Mouse (Mus musculus): ENCODE data around the gene Adam33. TPM values are rescaled to one million over a fixed set of nuclear protein-coding genes. Genes with fewer than 3 reads are reported as not detected.

Adam33 gene
- polyA plus RNA-seq, 1 experiment from 2014 or later = 5.3 TPM

DNA sequence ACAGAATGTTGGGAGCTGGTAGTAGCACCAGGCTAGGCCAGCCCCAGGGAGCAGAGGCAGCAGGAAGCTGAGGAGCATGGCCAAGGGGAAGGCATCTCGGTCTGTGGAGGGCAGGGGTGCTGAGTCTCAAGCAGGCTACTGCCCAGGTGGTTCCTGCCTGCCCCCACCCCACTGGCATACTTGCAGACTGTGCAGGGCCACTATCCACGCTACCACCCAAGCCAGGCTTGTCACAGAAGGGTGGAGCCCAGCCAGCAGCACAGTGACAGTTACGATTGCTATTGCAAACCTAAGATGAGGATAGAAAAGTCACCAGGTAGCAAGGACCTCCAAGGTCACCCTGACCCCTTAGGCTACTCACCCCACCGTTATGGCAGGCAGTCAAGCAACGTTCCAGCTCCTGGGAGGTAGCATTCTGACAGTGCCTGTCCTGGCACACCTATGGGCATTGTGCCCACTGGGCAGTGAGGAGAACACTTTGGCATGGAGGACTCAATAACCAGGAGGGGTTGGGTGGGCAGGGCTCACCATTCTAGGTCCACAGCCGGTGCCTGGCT lies 10.7 kb downstream of the Adam33 start:
- H3K27me3 ChIP-seq (replicated peaks; ENCODE audit: control insufficient read depth, insufficient read depth, low read length) = peaks cover 42% of the 10 kb centered on the region
- H3K9me3 ChIP-seq (ENCODE audit: control insufficient read depth, low read length) = no peaks in the 10 kb centered on the region
- no peak overlapping the region for H3K9ac ChIP-seq (ENCODE audit: low read depth, low read length)
- 67% methylated on average over 6 of the region's 6 CpGs for WGBS
- no peak overlapping the region for H3K4me3 ChIP-seq (ENCODE audit: low read length)
- no peaks in the 10 kb centered on the region for H3K36me3 ChIP-seq (ENCODE audit: control insufficient read depth, insufficient read depth, low read length)
- peaks cover 22% of the 10 kb centered on the region for H3K4me1 ChIP-seq (ENCODE audit: control insufficient read depth, insufficient read depth, low read length)
- no peak overlapping the region for H3K4me2 ChIP-seq (ENCODE audit: low read depth, low read length)
- no peak for ATAC-seq
- H3K27ac ChIP-seq (ENCODE audit: low read length) = no peak overlapping the region

GRCm38 (mm10) chr2:131052043-131052442 lies 11.6 kb downstream of the Adam33 start:
- Histone ChIP-seq H3K27me3 (replicated peaks; ENCODE audit: control insufficient read depth, insufficient read depth, low read length) (peaks cover 42% of the 10 kb centered on the region), H3K4me2 (ENCODE audit: low read depth, low read length) (no peak overlapping the region), H3K9ac (ENCODE audit: low read depth, low read length) (no peak overlapping the region), H3K4me1 (ENCODE audit: control insufficient read depth, insufficient read depth, low read length) (peaks cover 22% of the 10 kb centered on the region), H3K4me3 (ENCODE audit: low read length) (no peak overlapping the region), H3K36me3 (ENCODE audit: control insufficient read depth, insufficient read depth, low read length) (no peaks in the 10 kb centered on the region), H3K9me3 (ENCODE audit: control insufficient read depth, low read length) (no peaks in the 10 kb centered on the region), H3K27ac (ENCODE audit: low read length) (no peak overlapping the region)
- no peak for ATAC-seq
- 78% methylated on average over 5 of the region's 5 CpGs for WGBS

DNA sequence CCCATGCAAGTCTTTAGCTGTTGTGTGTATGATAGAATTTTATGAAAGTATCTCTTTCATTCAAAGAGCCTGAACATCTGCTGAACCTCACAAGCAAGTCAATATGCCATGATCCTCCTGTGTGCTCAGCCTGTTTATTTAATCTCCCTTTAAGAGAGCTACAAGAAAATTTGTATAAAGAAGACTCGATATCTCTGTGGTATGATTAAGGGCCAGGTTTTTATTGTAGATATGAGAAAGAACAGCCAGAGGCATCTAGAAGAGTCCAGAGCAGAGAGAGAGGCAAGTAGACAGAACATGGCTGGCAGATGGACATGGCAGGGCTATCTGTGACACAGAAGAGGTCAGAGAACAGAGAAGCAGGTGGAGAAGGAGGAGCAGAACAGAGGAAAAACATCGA lies 17.6 kb downstream of the Adam33 start:
- H3K36me3 ChIP-seq (ENCODE audit: control insufficient read depth, insufficient read depth, low read length) = no peaks in the 10 kb centered on the region
- ATAC-seq = no peak
- H3K4me2 ChIP-seq (ENCODE audit: low read depth, low read length) = no peak overlapping the region
- H3K27me3 ChIP-seq (replicated peaks; ENCODE audit: control insufficient read depth, insufficient read depth, low read length) = peaks cover 19% of the 10 kb centered on the region
- H3K9me3 ChIP-seq (ENCODE audit: control insufficient read depth, low read length) = no peaks in the 10 kb centered on the region
- H3K4me3 ChIP-seq (ENCODE audit: low read length) = no peak overlapping the region
- WGBS = 68% methylated on average over 2 of the region's 2 CpGs
- no peak overlapping the region for H3K9ac ChIP-seq (ENCODE audit: low read depth, low read length)
- peaks cover 10% of the 10 kb centered on the region for H3K4me1 ChIP-seq (ENCODE audit: control insufficient read depth, insufficient read depth, low read length)
- no peak overlapping the region for H3K27ac ChIP-seq (ENCODE audit: low read length)

- WGBS = 54% methylated on average over 9 of the region's 9 CpGs
- ATAC-seq = peak; percentile 63
- H3K4me2 ChIP-seq (ENCODE audit: low read depth, low read length) = no peak overlapping the region
Observed at GRCm38 (mm10) chr2:131044989-131045720, 18.5 kb downstream of the Adam33 start.

GRCm38 (mm10) chr2:131044354-131044852 lies 19.2 kb downstream of the Adam33 start:
- Histone ChIP-seq H3K4me2 (ENCODE audit: low read depth, low read length) (peak overlapping the region; percentile 24; the same call in 1 of the 2 replicates), H3K4me1 (ENCODE audit: control insufficient read depth, insufficient read depth, low read length) (peaks cover 16% of the 10 kb centered on the region), H3K4me3 (ENCODE audit: low read length) (no peak overlapping the region; the same call in 1 of the 2 replicates), H3K36me3 (ENCODE audit: control insufficient read depth, insufficient read depth, low read length) (no peaks in the 10 kb centered on the region), H3K27me3 (replicated peaks; ENCODE audit: control insufficient read depth, insufficient read depth, low read length) (peaks cover 35% of the 10 kb centered on the region), H3K9me3 (ENCODE audit: control insufficient read depth, low read length) (no peaks in the 10 kb centered on the region), H3K9ac (ENCODE audit: low read depth, low read length) (no peak overlapping the region), H3K27ac (ENCODE audit: low read length) (no peak overlapping the region)
- WGBS = 9% methylated on average over 7 of the region's 7 CpGs
- ATAC-seq = peak; percentile 53

More at GRCm38 (mm10) chr2:131044989-131045720, 18.5 kb downstream of the Adam33 start:
- H3K4me1 ChIP-seq (ENCODE audit: control insufficient read depth, insufficient read depth, low read length) = peaks cover 16% of the 10 kb centered on the region
- no peak overlapping the region for H3K9ac ChIP-seq (ENCODE audit: low read depth, low read length)
- no peaks in the 10 kb centered on the region for H3K9me3 ChIP-seq (ENCODE audit: control insufficient read depth, low read length)
- H3K27me3 ChIP-seq (replicated peaks; ENCODE audit: control insufficient read depth, insufficient read depth, low read length) = peaks cover 28% of the 10 kb centered on the region
- 0 out of 2 replicates have a peak overlapping the region, but pooled peaks have one; percentile 0 for H3K27ac ChIP-seq (ENCODE audit: low read length)
- H3K36me3 ChIP-seq (ENCODE audit: control insufficient read depth, insufficient read depth, low read length) = no peaks in the 10 kb centered on the region
- H3K4me3 ChIP-seq (ENCODE audit: low read length) = no peak overlapping the region

DNA sequence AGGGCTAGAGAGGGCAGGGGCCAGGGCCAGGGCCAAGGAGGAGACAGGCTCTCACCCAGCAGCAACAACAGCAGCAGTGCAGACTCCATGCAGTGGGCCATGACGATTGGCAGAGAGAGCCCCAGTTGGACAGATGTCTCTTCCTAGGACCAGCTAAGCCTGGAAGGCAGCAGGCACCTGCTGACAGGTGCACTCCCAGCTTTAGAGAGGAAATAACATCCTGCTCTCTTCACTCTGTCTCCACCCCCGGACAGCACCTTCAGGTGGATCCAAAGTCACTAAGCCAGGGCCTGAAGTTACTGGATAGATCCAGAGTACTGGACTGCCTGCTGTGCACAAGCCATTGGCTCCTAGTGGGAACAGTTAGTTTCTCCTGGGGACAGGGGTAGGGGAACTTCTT lies 20.6 kb downstream of the Adam33 start, which contains the start of gene Gfra4:
Gfra4 (minus strand) TSS at position 101 of the 400 bp plus-strand sequence.
- no peak for ATAC-seq
- WGBS = 70% methylated on average over 2 of the region's 2 CpGs
- H3K9ac ChIP-seq (ENCODE audit: low read depth, low read length) = no peak within 1 kb of the TSS
- H3K36me3 ChIP-seq (ENCODE audit: control insufficient read depth, insufficient read depth, low read length) = no peaks in the 10 kb centered on the region
- no peaks in the 10 kb centered on the region for H3K9me3 ChIP-seq (ENCODE audit: control insufficient read depth, low read length)
- no peak within 1 kb of the TSS for H3K4me3 ChIP-seq (ENCODE audit: low read length)
- H3K4me1 ChIP-seq (ENCODE audit: control insufficient read depth, insufficient read depth, low read length) = peaks cover 16% of the 10 kb centered on the region
- H3K4me2 ChIP-seq (ENCODE audit: low read depth, low read length) = no peak within 1 kb of the TSS
- peaks cover 37% of the 10 kb centered on the region for H3K27me3 ChIP-seq (replicated peaks; ENCODE audit: control insufficient read depth, insufficient read depth, low read length)
- no peak within 1 kb of the TSS for H3K27ac ChIP-seq (ENCODE audit: low read length)

DNA sequence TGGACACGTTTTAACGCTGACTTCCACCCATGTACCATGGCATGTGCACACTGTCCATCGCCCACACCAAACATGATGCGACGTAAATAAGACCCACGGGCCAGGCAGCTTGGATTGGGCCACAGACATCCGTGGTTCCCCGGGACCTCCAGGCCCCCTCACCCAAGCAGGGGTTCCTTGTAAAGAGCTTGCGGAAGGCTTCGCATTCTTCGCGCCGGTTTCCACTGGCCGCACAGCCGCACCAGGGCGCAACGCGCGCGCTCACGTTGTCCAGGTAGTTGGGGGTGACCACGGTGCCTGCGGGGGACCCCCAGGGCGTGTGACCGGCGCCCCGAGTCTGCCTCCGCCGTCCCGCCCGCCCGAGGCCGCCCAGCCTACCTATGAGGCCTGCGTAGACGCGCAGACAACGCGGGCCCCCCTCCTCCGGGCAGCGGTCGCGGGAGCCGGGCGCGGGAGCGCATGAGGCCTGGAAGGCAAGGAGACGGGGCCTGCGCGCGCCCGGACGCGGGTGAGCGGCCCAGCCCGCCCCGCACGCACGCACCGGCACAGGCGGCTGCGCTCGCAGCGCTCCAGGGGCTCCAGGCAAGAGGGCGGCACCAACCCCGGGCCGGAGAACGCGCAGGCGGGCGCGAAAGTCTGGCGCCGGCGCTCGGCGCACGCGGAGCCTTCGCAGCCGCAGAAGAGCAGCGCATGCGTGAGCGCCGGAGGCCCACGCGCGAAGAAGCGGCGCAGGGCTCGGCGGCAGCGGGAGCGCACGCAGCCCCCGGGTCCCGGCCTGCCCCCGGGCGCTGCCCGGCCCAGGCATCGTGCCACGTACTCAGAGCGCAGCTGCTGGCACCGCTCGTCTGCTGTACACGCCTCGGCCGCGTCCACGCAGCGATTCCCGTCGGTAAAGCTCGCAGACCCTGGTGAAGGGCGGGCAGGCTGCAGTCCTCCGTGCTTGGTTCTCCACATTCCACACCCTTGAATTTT lies 22.5 kb downstream of the Adam33 start:
- H3K4me2 ChIP-seq (ENCODE audit: low read depth, low read length) = peak overlapping the region; percentile 87
- ATAC-seq = peak; percentile 31
- H3K27ac ChIP-seq (ENCODE audit: low read length) = no peak overlapping the region
- peaks cover 16% of the 10 kb centered on the region for H3K4me1 ChIP-seq (ENCODE audit: control insufficient read depth, insufficient read depth, low read length)
- peaks cover 37% of the 10 kb centered on the region for H3K27me3 ChIP-seq (replicated peaks; ENCODE audit: control insufficient read depth, insufficient read depth, low read length)
- H3K36me3 ChIP-seq (ENCODE audit: control insufficient read depth, insufficient read depth, low read length) = no peaks in the 10 kb centered on the region
- peak overlapping the region; percentile 58 for H3K4me3 ChIP-seq (ENCODE audit: low read length)
- H3K9me3 ChIP-seq (ENCODE audit: control insufficient read depth, low read length) = no peaks in the 10 kb centered on the region
- peak overlapping the region; percentile 70 for H3K9ac ChIP-seq (ENCODE audit: low read depth, low read length)
- WGBS = 3% methylated on average over 111 of the region's 115 CpGs

- Histone ChIP-seq H3K4me2 (ENCODE audit: low read depth, low read length) (no peak overlapping the region), H3K36me3 (ENCODE audit: control insufficient read depth, insufficient read depth, low read length) (no peaks in the 10 kb centered on the region), H3K9ac (ENCODE audit: low read depth, low read length) (no peak overlapping the region), H3K4me3 (ENCODE audit: low read length) (no peak overlapping the region), H3K9me3 (ENCODE audit: control insufficient read depth, low read length) (no peaks in the 10 kb centered on the region), H3K4me1 (ENCODE audit: control insufficient read depth, insufficient read depth, low read length) (peaks cover 8% of the 10 kb centered on the region), H3K27me3 (replicated peaks; ENCODE audit: control insufficient read depth, insufficient read depth, low read length) (peaks cover 37% of the 10 kb centered on the region), H3K27ac (ENCODE audit: low read length) (no peak overlapping the region)
- ATAC-seq = no peak
- 86% methylated on average over 5 of the region's 5 CpGs for WGBS
Observed at GRCm38 (mm10) chr2:131038675-131039074, 24.9 kb downstream of the Adam33 start.

DNA sequence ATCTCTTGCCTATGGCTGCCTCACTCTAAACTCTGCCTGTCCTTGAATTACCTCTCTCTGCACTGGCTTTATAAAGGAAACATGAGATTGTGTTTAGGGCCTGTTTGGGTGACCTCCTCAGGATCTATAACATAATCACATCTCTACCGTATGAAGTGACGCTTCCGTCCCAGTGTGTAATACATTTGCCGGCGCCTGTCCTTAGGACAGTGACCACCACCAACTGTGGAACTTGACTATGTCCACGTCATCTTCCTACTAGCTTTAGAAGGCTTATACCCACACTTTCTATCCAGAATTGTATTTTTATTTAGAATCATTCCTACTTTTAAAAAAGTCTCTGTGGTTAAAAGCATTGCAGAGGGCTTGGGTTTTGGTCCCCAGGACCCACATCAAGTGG lies 25.4 kb downstream of the Adam33 start:
- Histone ChIP-seq H3K4me1 (ENCODE audit: control insufficient read depth, insufficient read depth, low read length) (peaks cover 8% of the 10 kb centered on the region), H3K9me3 (ENCODE audit: control insufficient read depth, low read length) (no peaks in the 10 kb centered on the region), H3K27me3 (replicated peaks; ENCODE audit: control insufficient read depth, insufficient read depth, low read length) (peaks cover 37% of the 10 kb centered on the region), H3K9ac (ENCODE audit: low read depth, low read length) (no peak overlapping the region), H3K4me3 (ENCODE audit: low read length) (no peak overlapping the region), H3K4me2 (ENCODE audit: low read depth, low read length) (no peak overlapping the region), H3K27ac (ENCODE audit: low read length) (no peak overlapping the region), H3K36me3 (ENCODE audit: control insufficient read depth, insufficient read depth, low read length) (no peaks in the 10 kb centered on the region)
- ATAC-seq = no peak
- WGBS = 94% methylated on average over 6 of the region's 6 CpGs

Data from intestine, embryonic 16.5 days (tissue).